Mouse (Mus musculus): ENCODE results near the gene Ms4a18. TPM values are rescaled to one million over a fixed set of nuclear protein-coding genes. Genes with fewer than 3 reads are reported as not detected.
"Not testable (repeated sequence)": the region's sequence is repeated elsewhere in the genome, so short reads cannot be mapped to it uniquely, and the experiment has no call there.

Gene Ms4a18
- not detected in 2 replicates for polyA plus RNA-seq (2015; fragmentation: Nextera tagmentation; extraction: Ambion mirVana)

DNA sequence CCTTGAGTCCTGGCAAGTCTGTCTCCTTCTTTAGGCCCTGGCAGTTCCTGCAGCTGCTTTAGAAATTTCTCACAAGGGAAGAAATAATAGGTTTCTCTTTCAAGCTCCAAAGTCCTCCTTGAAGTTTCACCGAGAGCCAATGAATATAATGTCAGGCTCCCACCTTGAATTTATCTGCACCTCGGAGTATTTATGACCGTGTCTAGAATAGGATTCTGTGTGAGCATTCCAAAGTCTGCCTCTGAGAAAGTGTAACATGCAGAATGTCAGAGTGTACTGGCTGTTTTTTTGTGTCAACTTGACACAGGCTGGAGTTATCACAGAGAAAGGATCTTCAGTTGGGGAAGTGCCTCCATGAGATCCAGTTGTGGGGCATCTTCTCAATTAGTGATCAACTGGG is at the start of gene Ms4a18:
Ms4a18 (minus strand) TSS at position 141 of the 400 bp plus-strand sequence.
- Histone ChIP-seq H3K9ac (no peak within 1 kb of the TSS), H3K27me3 (no peaks in the 10 kb centered on the region), H3K9me3 (no peaks in the 10 kb centered on the region), H3K4me1 (no peaks in the 10 kb centered on the region), H3K4me2 (no peak within 1 kb of the TSS), H3K36me3 (no peaks in the 10 kb centered on the region), H3K27ac (no peak within 1 kb of the TSS), H3K4me3 (no peak within 1 kb of the TSS)
- ATAC-seq (ENCODE audit: insufficient number of reproducible peaks, low FRiP score, low TSS enrichment, low read depth): no peak
- 70% methylated on average over 3 of the region's 3 CpGs for WGBS

DNA sequence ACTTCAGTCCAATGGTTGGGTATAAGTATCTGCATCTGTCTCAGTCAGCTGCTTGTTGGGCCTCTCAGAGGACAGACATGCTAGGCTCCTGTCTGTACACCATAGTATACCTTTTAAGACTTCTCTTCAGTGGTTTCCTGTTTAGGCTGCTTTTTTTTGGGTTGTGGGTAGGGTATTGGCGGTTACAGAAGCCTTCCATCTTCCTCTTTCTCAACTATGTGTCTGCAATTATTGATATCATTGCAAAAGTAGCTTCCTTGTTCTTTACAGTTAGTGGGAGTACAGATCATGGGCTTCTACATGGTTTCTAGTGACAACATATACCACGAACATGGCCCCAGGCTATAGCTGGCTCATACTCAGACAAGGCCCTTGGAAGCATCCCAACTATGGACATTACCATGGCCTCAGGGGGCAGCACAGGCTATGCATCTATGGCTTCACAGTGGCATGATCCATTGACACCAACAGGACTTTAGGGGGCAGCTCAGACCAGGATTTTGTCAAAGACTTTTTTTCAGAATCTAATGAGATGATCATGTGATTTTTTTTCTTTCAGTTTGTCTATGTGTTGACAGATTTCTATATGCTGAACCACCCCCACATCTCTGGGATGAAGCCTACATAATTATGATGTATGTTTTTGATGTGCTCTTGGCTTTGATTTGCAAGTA is 47.5 kb upstream of the Ms4a18 start:
- no peaks in the 10 kb centered on the region for H3K4me1 ChIP-seq
- no peaks in the 10 kb centered on the region; the same call in 1 of the 2 replicates for H3K9me3 ChIP-seq
- H3K36me3 ChIP-seq: no peaks in the 10 kb centered on the region
- no peaks in the 10 kb centered on the region for H3K27me3 ChIP-seq
- ATAC-seq (ENCODE audit: insufficient number of reproducible peaks, low FRiP score, low TSS enrichment, low read depth): no peak
- no peak overlapping the region for H3K4me2 ChIP-seq
- no peak overlapping the region for H3K27ac ChIP-seq
- H3K9ac ChIP-seq: no peak overlapping the region
- 80% methylated on average over 2 of the region's 2 CpGs for WGBS
- no peak overlapping the region for H3K4me3 ChIP-seq

DNA sequence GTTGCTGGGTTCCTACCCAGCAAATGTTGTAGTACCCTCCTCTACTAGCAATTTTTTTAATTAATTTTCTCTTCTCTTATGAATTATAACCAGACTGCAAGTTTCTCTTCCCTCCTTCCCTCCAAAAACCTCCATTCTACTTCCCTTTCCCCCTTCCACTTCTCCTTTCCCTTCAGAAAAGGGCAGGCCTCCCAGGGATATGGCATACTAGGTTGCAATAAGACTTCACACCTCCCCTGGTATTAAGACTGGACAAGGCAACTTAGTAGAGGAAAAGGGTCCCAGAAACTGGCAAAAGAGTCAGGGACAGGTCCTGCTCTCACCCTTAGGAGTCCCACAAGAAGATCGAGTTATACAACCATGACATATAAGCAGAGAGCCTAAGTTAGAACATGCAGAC is 43.1 kb upstream of the Ms4a18 start:
- Histone ChIP-seq H3K4me2 (no peak overlapping the region), H3K9me3 (no peaks in the 10 kb centered on the region; the same call in 1 of the 2 replicates), H3K4me3 (no peak overlapping the region), H3K36me3 (no peaks in the 10 kb centered on the region), H3K27ac (no peak overlapping the region), H3K27me3 (no peaks in the 10 kb centered on the region), H3K9ac (no peak overlapping the region), H3K4me1 (no peaks in the 10 kb centered on the region)
- no peak for ATAC-seq (ENCODE audit: insufficient number of reproducible peaks, low FRiP score, low TSS enrichment, low read depth)
- WGBS: 88% methylated on average over 1 of the region's 1 CpGs

DNA sequence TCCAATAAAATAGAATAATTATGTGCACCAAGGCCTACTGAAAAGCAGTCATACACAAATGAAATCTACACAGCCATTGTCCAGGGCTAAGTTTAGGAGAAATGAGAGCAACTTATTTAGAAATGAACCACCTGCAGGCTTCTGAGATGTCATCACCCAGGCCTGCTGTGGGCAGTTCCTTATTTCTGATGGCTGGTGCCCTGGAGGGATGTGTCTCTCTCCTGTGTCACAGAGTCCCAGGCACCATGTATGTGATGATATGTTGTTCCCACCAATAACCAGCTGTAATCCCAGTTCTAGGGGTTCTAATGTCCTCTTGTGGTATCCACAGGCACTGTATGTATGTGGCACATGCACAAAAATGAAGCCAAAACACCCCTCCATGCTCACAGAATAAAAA is 42.1 kb upstream of the Ms4a18 start:
- H3K4me1 ChIP-seq: no peaks in the 10 kb centered on the region
- no peak overlapping the region for H3K27ac ChIP-seq
- no peak overlapping the region for H3K4me3 ChIP-seq
- H3K9me3 ChIP-seq: no peaks in the 10 kb centered on the region
- no peak overlapping the region for H3K9ac ChIP-seq
- H3K4me2 ChIP-seq: no peak overlapping the region
- no peaks in the 10 kb centered on the region for H3K27me3 ChIP-seq
- ATAC-seq (ENCODE audit: insufficient number of reproducible peaks, low FRiP score, low TSS enrichment, low read depth): no peak
- H3K36me3 ChIP-seq: no peaks in the 10 kb centered on the region

DNA sequence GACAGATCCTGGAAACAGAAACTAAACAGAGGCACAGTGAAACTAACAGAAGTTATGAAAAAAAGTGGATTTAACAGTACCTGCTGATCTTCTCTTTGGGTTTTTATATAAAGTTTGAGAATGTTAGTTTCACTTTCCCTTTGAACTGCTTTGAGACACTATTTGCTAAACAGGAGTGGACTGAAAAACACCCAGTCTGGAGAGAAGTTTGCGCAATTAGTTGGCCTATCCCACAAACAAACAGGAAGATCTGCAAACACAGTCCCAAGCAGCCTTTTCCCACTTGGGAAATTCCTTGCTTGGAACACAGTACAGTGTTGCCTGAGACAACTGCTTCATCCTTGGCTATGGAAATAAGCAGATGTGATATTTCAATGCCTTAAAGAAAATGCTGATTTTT is 37.9 kb upstream of the Ms4a18 start:
- not testable (repeated sequence) for H3K9ac ChIP-seq; H3K4me1 ChIP-seq; H3K36me3 ChIP-seq; H3K4me2 ChIP-seq; H3K27me3 ChIP-seq; ATAC-seq (ENCODE audit: insufficient number of reproducible peaks, low FRiP score, low TSS enrichment, low read depth); H3K27ac ChIP-seq; H3K4me3 ChIP-seq; H3K9me3 ChIP-seq
- WGBS: 89% methylated on average over 1 of the region's 1 CpGs

DNA sequence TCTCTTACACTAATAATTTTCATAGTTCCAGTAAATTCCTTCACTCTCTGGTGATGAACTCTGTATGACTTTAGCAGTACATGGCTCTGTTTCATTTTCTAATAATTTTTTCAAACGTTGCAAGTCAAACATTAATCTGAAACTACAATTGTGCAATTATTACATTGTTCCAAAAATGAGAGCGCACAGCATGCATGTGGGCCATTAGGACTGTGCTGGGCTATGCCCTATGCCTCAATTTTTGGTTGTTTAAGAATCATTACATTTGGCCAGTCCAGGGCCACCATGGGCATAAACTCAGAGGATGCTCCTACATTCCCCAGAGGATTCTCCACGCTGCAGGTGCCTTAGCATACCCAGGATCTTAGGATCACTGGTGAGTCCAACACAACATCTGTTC is 35.4 kb upstream of the Ms4a18 start:
- Histone ChIP-seq H3K4me1 (no peaks in the 10 kb centered on the region), H3K36me3 (no peaks in the 10 kb centered on the region), H3K9ac (no peak overlapping the region), H3K27me3 (no peaks in the 10 kb centered on the region), H3K4me3 (no peak overlapping the region), H3K4me2 (no peak overlapping the region), H3K9me3 (no peaks in the 10 kb centered on the region), H3K27ac (no peak overlapping the region)
- WGBS: 63% methylated on average over 3 of the region's 3 CpGs
- no peak for ATAC-seq (ENCODE audit: insufficient number of reproducible peaks, low FRiP score, low TSS enrichment, low read depth)

DNA sequence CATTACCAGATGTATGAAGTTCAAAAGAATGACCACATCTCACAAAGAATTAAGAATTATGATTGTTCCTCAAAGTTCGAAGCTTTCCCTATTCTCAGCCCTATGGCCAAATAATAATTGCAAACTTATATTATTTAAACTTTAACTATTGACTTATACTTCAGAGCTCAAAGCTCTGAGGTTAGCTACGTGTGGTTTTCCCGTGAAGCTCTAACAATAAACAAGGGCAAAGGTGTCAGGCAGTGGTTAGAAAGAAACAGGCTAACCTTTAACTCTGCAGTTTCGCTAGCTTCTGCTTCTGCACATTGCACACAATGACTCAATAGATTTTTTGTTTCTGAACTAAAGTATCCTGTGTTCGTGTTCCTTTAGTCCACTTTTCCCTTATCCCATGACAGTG is 35.0 kb upstream of the Ms4a18 start:
- Histone ChIP-seq H3K9ac (no peak overlapping the region), H3K4me1 (no peaks in the 10 kb centered on the region), H3K4me2 (no peak overlapping the region), H3K27me3 (no peaks in the 10 kb centered on the region), H3K36me3 (no peaks in the 10 kb centered on the region), H3K27ac (no peak overlapping the region), H3K9me3 (no peaks in the 10 kb centered on the region), H3K4me3 (no peak overlapping the region)
- ATAC-seq (ENCODE audit: insufficient number of reproducible peaks, low FRiP score, low TSS enrichment, low read depth): no peak
- 50% methylated on average over 5 of the region's 5 CpGs for WGBS

DNA sequence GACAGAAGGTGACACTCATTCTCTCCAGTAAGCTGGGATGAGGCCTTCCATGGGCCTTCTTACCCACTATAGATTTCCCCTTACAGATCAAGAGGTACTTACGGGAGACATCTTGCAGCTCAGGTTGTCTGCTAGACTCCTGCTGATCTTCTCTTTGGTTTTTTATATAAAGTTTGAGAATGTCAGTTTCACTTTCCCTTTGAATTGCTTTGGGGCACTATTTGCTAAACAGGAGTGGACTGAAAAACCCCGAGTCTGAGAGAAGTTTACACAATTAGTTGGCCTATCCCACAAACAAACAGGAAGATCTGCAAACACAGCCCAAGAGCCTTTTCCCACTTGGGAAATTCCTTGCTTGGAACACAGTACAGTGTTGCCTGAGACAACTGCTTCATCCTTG is 32.5 kb upstream of the Ms4a18 start:
- Histone ChIP-seq H3K27ac (no peak overlapping the region), H3K4me1 (no peaks in the 10 kb centered on the region), H3K36me3 (no peaks in the 10 kb centered on the region), H3K4me2 (no peak overlapping the region), H3K27me3 (no peaks in the 10 kb centered on the region), H3K9me3 (no peaks in the 10 kb centered on the region), H3K4me3 (no peak overlapping the region), H3K9ac (no peak overlapping the region)
- 66% methylated on average over 2 of the region's 2 CpGs for WGBS
- no peak for ATAC-seq (ENCODE audit: insufficient number of reproducible peaks, low FRiP score, low TSS enrichment, low read depth)

DNA sequence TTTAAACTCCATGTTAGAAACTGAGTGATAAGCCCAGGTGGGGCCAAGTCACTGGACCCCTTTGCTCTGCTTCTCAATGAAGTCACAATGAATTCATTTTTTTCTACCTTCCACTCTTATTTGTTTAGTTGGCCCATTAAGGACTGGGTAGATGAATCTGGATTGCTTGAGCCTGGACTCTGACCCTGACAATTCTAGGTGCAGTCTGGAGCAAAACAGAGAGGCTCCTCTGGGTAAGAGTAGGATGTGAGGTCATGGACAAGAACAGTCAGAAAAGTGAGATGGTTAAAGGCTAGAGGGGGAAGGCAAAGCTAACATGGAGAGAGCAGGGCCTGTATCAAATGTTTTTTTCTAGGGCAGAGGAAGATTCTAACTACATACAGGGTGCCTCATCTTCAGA is 31.6 kb upstream of the Ms4a18 start:
- Histone ChIP-seq H3K9me3 (no peaks in the 10 kb centered on the region), H3K4me3 (no peak overlapping the region), H3K36me3 (no peaks in the 10 kb centered on the region), H3K4me2 (no peak overlapping the region), H3K27ac (no peak overlapping the region), H3K4me1 (no peaks in the 10 kb centered on the region), H3K9ac (no peak overlapping the region), H3K27me3 (no peaks in the 10 kb centered on the region)
- no peak for ATAC-seq (ENCODE audit: insufficient number of reproducible peaks, low FRiP score, low TSS enrichment, low read depth)

DNA sequence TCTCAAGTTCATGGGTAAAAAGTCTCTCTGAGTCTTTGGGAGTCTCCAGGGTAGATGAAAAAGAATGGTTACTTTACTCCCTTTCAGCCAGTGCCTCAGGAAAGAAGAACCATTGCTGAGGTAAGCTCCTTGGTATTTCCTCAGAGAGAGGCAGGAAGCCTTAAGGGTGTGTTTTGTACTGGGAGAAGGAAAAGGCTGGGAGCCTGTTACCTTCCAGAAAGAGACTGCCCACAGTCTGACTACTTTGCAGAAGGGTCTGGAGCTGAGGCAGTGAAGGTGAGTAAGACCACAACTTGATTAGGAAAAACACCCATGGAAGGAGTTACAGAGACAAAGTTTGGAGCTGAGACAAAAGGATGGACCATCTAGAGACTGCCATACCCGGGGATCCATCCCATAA is 30.7 kb upstream of the Ms4a18 start:
- Histone ChIP-seq H3K27ac (no peak overlapping the region), H3K4me2 (no peak overlapping the region), H3K4me1 (no peaks in the 10 kb centered on the region), H3K36me3 (no peaks in the 10 kb centered on the region), H3K9ac (no peak overlapping the region), H3K9me3 (no peaks in the 10 kb centered on the region), H3K27me3 (no peaks in the 10 kb centered on the region), H3K4me3 (no peak overlapping the region)
- whole genome bisulfite sequencing: 89% methylated on average over 1 of the region's 1 CpGs
- ATAC-seq (ENCODE audit: insufficient number of reproducible peaks, low FRiP score, low TSS enrichment, low read depth): no peak

DNA sequence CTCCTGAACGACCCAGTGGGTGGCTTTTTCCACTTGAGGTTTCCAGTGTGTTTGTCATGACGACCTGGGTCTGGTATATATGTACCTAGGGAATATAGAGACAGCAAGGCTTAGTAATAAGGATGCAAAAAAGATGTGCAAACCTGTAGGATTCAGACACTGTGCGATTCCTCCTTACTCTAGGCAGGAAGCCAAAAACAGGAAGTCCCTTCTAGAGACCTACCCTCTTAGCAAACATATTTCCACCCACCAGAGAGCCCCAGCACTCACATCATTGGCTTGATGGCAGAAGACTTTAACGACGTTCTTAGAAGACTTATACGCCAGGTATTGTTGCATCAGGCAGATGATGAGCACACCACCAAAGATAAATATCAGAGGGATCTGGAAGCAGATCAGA is 30.2 kb upstream of the Ms4a18 start:
- Histone ChIP-seq H3K27ac (no peak overlapping the region), H3K4me2 (no peak overlapping the region), H3K4me1 (no peaks in the 10 kb centered on the region), H3K9ac (no peak overlapping the region), H3K27me3 (no peaks in the 10 kb centered on the region), H3K4me3 (no peak overlapping the region), H3K36me3 (no peaks in the 10 kb centered on the region), H3K9me3 (no peaks in the 10 kb centered on the region)
- no peak for ATAC-seq (ENCODE audit: insufficient number of reproducible peaks, low FRiP score, low TSS enrichment, low read depth)
- WGBS: 69% methylated on average over 6 of the region's 6 CpGs

DNA sequence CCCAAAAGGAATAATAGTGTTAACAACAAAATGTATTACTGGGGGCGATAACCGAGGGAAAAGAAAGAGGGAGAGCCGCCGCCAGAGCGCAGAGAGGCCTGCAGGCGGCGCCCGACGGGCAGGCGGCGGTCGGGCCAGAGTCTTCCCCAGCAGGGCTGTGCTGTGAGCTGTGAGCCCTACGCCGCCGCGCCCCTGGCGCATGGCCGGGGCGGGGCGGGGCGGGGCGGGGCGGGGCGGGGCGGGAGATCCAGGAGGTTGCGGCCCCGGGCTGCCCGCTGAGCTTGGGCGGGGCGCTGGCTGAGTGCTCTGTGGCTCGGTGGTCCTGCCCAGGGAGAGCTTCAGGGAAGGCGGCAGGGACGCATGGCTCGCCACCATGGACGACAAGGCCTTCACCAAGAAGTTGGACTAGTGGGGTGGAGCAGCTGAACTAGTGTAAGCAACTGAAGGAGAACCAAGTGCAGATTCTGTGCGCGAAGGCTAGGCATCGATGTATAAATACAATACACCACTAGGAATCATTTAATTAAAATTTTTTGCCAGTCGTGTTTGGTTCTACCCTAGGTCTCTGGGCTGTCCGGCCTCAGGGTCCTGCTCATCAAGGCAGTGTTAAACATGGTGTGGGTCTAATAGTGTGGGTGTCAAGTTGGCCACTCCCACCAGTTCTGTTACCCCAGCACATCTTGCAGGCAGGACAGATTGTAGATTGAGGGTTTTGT is 27.3 kb upstream of the Ms4a18 start:
- Histone ChIP-seq H3K27ac (no peak overlapping the region), H3K4me2 (peak overlapping the region; percentile 46), H3K9ac (no peak overlapping the region), H3K27me3 (no peaks in the 10 kb centered on the region), H3K4me3 (peak overlapping the region; percentile 34), H3K9me3 (no peaks in the 10 kb centered on the region), H3K4me1 (no peaks in the 10 kb centered on the region), H3K36me3 (no peaks in the 10 kb centered on the region)
- WGBS: 8% methylated on average over 33 of the region's 40 CpGs
- ATAC-seq (ENCODE audit: insufficient number of reproducible peaks, low FRiP score, low TSS enrichment, low read depth): peak; percentile 92

DNA sequence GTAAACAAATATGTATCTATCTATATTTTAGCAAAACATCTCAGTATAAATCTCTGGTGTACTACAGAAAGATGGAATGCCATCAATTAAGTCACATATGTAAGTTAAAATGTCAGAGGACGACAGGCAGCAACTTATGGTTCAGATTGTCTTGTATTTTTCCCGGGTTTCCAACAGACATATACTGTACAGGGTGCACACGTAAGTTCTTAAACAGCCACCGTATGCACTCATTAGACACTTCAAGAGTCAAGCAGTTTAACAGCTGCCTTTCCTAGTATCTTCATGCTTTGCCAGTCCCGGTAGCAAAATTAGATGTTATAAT is 26.8 kb upstream of the Ms4a18 start:
- Histone ChIP-seq H3K36me3 (no peaks in the 10 kb centered on the region), H3K9ac (no peak overlapping the region), H3K4me3 (peak overlapping the region; percentile 34), H3K27ac (no peak overlapping the region), H3K27me3 (no peaks in the 10 kb centered on the region), H3K4me1 (no peaks in the 10 kb centered on the region), H3K9me3 (no peaks in the 10 kb centered on the region), H3K4me2 (peak overlapping the region; percentile 46)
- no peak for ATAC-seq (ENCODE audit: insufficient number of reproducible peaks, low FRiP score, low TSS enrichment, low read depth)
- 17% methylated on average over 5 of the region's 5 CpGs for WGBS

Data from limb, embryonic 15.5 days (tissue).